Mouse (Mus musculus): ENCODE data around the gene Emilin1. TPM values are rescaled to one million over a fixed set of nuclear protein-coding genes. Genes with fewer than 3 reads are reported as not detected.

Emilin1 gene
- polyA plus RNA-seq, 1 experiment from 2014 or later, result 200 TPM

- no peak for ATAC-seq (ENCODE audit: low read depth)
- peaks cover 9% of the 10 kb centered on the region; the same call in 1 of the 2 replicates for H3K27me3 ChIP-seq (replicated peaks; ENCODE audit: control insufficient read depth, insufficient read depth, low read length)
- DNase-seq (ENCODE audit: low spot score), result no peak
- H3K9me3 ChIP-seq (ENCODE audit: control insufficient read depth, low read length), result no peaks in the 10 kb centered on the region
- WGBS, result 87% methylated on average over 2 of the region's 2 CpGs
- H3K9ac ChIP-seq (ENCODE audit: low read depth, low read length), result no peak overlapping the region
- no peak overlapping the region for H3K27ac ChIP-seq (replicated peaks; ENCODE audit: low read depth, low read length)
- H3K4me2 ChIP-seq (ENCODE audit: low read depth, low read length), result no peak overlapping the region
- H3K4me1 ChIP-seq (ENCODE audit: control insufficient read depth, insufficient read depth, low read length), result no peaks in the 10 kb centered on the region
- no peaks in the 10 kb centered on the region for H3K36me3 ChIP-seq (ENCODE audit: control insufficient read depth, insufficient read depth, low read length)
- H3K4me3 ChIP-seq (ENCODE audit: low read depth, low read length), result no peak overlapping the region
These were observed 29.8 kb downstream of the Emilin1 start for GRCm38 (mm10) chr5:30943004-30943403.

- Histone ChIP-seq H3K36me3 (ENCODE audit: control insufficient read depth, insufficient read depth, low read length) (no peaks in the 10 kb centered on the region), H3K4me1 (ENCODE audit: control insufficient read depth, insufficient read depth, low read length) (peaks cover 6% of the 10 kb centered on the region; the same call in 1 of the 2 replicates), H3K9ac (ENCODE audit: low read depth, low read length) (no peak overlapping the region), H3K4me3 (ENCODE audit: low read depth, low read length) (no peak overlapping the region), H3K27me3 (replicated peaks; ENCODE audit: control insufficient read depth, insufficient read depth, low read length) (peaks cover 9% of the 10 kb centered on the region; the same call in 1 of the 2 replicates), H3K9me3 (ENCODE audit: control insufficient read depth, low read length) (no peaks in the 10 kb centered on the region), H3K4me2 (ENCODE audit: low read depth, low read length) (no peak overlapping the region), H3K27ac (replicated peaks; ENCODE audit: low read depth, low read length) (no peak overlapping the region)
- ATAC-seq (ENCODE audit: low read depth) (no peak), DNase-seq (ENCODE audit: low spot score) (no peak)
- 85% methylated on average over 6 of the region's 6 CpGs for WGBS
These were observed 31.1 kb downstream of the Emilin1 start for GRCm38 (mm10) chr5:30944344-30944743.

DNA sequence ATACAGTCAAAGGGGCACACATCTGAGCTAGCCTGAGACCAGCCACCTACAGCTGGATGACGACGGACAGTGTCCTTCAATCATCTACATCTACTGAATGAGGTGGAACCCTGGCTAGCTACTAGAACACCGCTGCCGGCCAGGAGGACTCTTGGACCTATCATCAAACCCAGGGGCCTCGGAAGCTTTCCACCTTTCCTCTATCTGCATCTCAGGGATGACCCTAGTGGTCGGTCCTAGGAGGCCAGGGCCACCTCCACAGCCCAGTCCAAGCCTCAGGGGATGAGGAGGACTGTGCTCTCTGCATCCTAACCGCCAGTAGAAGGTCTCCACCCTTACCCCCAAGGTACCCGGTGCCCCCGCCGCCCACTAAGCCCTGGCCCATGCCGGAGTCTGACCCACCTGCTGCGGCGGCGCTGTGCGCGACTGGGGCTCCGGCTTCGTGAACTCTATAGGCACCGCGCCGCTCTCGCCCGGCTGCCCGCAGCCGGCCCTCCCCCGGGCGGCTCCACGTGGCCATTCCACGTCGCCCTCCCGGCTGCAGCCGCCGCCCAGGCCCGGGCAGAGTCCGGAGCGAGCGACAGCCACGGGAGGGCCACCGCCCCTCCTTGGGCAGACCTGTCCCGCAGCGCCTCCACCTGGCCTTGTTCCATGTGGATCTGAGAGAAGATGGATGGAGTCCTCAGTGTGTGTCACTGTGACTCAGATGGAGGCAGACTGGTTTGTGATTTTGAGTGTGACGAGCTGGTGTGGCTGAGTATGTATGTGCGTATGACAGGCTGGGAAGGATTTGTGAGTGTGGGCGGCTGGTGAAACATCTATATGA is 32.0 kb downstream of the Emilin1 start, which contains the start of gene Cgref1:
TSS of gene Cgref1 (minus strand) at position 636 of the 826 bp plus-strand sequence.
- Histone ChIP-seq H3K9ac (ENCODE audit: low read depth, low read length) (peak within 1 kb of the TSS; percentile 67), H3K36me3 (ENCODE audit: control insufficient read depth, insufficient read depth, low read length) (no peaks in the 10 kb centered on the region), H3K4me2 (ENCODE audit: low read depth, low read length) (peak within 1 kb of the TSS; percentile 84), H3K4me1 (ENCODE audit: control insufficient read depth, insufficient read depth, low read length) (peaks cover 8% of the 10 kb centered on the region), H3K27ac (replicated peaks; ENCODE audit: low read depth, low read length) (no peak within 1 kb of the TSS), H3K4me3 (ENCODE audit: low read depth, low read length) (peak within 1 kb of the TSS; percentile 47), H3K9me3 (ENCODE audit: control insufficient read depth, low read length) (no peaks in the 10 kb centered on the region), H3K27me3 (replicated peaks; ENCODE audit: control insufficient read depth, insufficient read depth, low read length) (peaks cover 9% of the 10 kb centered on the region; the same call in 1 of the 2 replicates)
- WGBS, result 8% methylated on average over 25 of the region's 44 CpGs
- ATAC-seq (ENCODE audit: low read depth), result peak; percentile 20; the same call in 1 of the 2 replicates
- peak; percentile 75 for DNase-seq (ENCODE audit: low spot score)

- Histone ChIP-seq H3K27me3 (replicated peaks; ENCODE audit: control insufficient read depth, insufficient read depth, low read length) (peaks cover 9% of the 10 kb centered on the region; the same call in 1 of the 2 replicates), H3K9ac (ENCODE audit: low read depth, low read length) (no peak overlapping the region), H3K36me3 (ENCODE audit: control insufficient read depth, insufficient read depth, low read length) (peaks cover 17% of the 10 kb centered on the region), H3K4me3 (ENCODE audit: low read depth, low read length) (no peak overlapping the region), H3K9me3 (ENCODE audit: control insufficient read depth, low read length) (no peaks in the 10 kb centered on the region), H3K4me1 (ENCODE audit: control insufficient read depth, insufficient read depth, low read length) (peaks cover 12% of the 10 kb centered on the region), H3K4me2 (ENCODE audit: low read depth, low read length) (no peak overlapping the region), H3K27ac (replicated peaks; ENCODE audit: low read depth, low read length) (peak overlapping the region; percentile 78; the same call in 1 of the 2 replicates)
- DNase-seq (ENCODE audit: low spot score) (no peak), ATAC-seq (ENCODE audit: low read depth) (no peak)
- WGBS, result 73% methylated on average over 5 of the region's 5 CpGs
These were observed 35.4 kb downstream of the Emilin1 start for GRCm38 (mm10) chr5:30948620-30949019.

GRCm38 (mm10) chr5:30949654-30950326 is 36.6 kb downstream of the Emilin1 start:
- peaks cover 29% of the 10 kb centered on the region for H3K36me3 ChIP-seq (ENCODE audit: control insufficient read depth, insufficient read depth, low read length)
- H3K27me3 ChIP-seq (replicated peaks; ENCODE audit: control insufficient read depth, insufficient read depth, low read length), result peaks cover 8% of the 10 kb centered on the region; the same call in 1 of the 2 replicates
- H3K9me3 ChIP-seq (ENCODE audit: control insufficient read depth, low read length), result no peaks in the 10 kb centered on the region
- H3K4me1 ChIP-seq (ENCODE audit: control insufficient read depth, insufficient read depth, low read length), result peaks cover 12% of the 10 kb centered on the region
- ATAC-seq (ENCODE audit: low read depth), result peak; percentile 91
- peak overlapping the region; percentile 89 for H3K4me2 ChIP-seq (ENCODE audit: low read depth, low read length)
- H3K4me3 ChIP-seq (ENCODE audit: low read depth, low read length), result peak overlapping the region; percentile 55
- H3K9ac ChIP-seq (ENCODE audit: low read depth, low read length), result peak overlapping the region; percentile 60
- under 1% methylated on average over 24 of the region's 31 CpGs for WGBS
- DNase-seq (ENCODE audit: low spot score), result peak; percentile 96
- peak overlapping the region; percentile 78 for H3K27ac ChIP-seq (replicated peaks; ENCODE audit: low read depth, low read length)

- Histone ChIP-seq H3K4me2 (ENCODE audit: low read depth, low read length) (peak overlapping the region; percentile 89), H3K27ac (replicated peaks; ENCODE audit: low read depth, low read length) (peak overlapping the region; percentile 78), H3K4me1 (ENCODE audit: control insufficient read depth, insufficient read depth, low read length) (peaks cover 12% of the 10 kb centered on the region), H3K9me3 (ENCODE audit: control insufficient read depth, low read length) (no peaks in the 10 kb centered on the region), H3K36me3 (ENCODE audit: control insufficient read depth, insufficient read depth, low read length) (peaks cover 35% of the 10 kb centered on the region), H3K9ac (ENCODE audit: low read depth, low read length) (peak overlapping the region; percentile 60), H3K27me3 (replicated peaks; ENCODE audit: control insufficient read depth, insufficient read depth, low read length) (0 out of 2 replicates have a peak, but pooled peaks cover 3% of the 10 kb centered on the region), H3K4me3 (ENCODE audit: low read depth, low read length) (peak overlapping the region; percentile 55)
- ATAC-seq (ENCODE audit: low read depth) (no peak), DNase-seq (ENCODE audit: low spot score) (no peak)
- 49% methylated on average over 4 of the region's 4 CpGs for WGBS
These were observed 37.2 kb downstream of the Emilin1 start for GRCm38 (mm10) chr5:30950451-30950850.

GRCm38 (mm10) chr5:30950922-30951321 is 37.7 kb downstream of the Emilin1 start:
- Histone ChIP-seq H3K27me3 (replicated peaks; ENCODE audit: control insufficient read depth, insufficient read depth, low read length) (0 out of 2 replicates have a peak, but pooled peaks cover 3% of the 10 kb centered on the region), H3K9me3 (ENCODE audit: control insufficient read depth, low read length) (no peaks in the 10 kb centered on the region), H3K9ac (ENCODE audit: low read depth, low read length) (no peak overlapping the region), H3K4me3 (ENCODE audit: low read depth, low read length) (no peak overlapping the region), H3K27ac (replicated peaks; ENCODE audit: low read depth, low read length) (no peak overlapping the region), H3K4me2 (ENCODE audit: low read depth, low read length) (peak overlapping the region; percentile 89), H3K36me3 (ENCODE audit: control insufficient read depth, insufficient read depth, low read length) (peaks cover 40% of the 10 kb centered on the region), H3K4me1 (ENCODE audit: control insufficient read depth, insufficient read depth, low read length) (peaks cover 12% of the 10 kb centered on the region)
- ATAC-seq (ENCODE audit: low read depth) (no peak), DNase-seq (ENCODE audit: low spot score) (no peak)
- 91% methylated on average over 2 of the region's 2 CpGs for WGBS

DNA sequence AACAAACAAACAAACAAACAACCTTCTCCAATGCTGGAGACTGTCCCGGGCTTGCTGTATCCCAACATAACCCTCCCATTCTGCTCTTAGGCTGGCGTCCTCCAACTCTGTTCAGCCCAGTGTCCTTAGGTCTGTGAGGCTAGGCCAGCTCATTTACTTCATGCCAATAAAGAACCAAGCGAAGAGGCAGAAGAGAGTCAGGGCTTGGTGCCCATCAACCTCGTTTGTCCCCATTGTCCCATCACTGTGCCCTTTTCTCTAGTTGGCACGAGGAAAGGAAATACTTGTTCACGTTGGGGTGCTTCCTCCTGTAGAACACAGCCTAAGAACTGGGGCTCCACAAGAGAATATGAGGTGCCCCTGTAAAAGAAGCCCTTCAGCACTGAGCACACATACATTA is 38.5 kb downstream of the Emilin1 start:
- no peaks in the 10 kb centered on the region for H3K27me3 ChIP-seq (replicated peaks; ENCODE audit: control insufficient read depth, insufficient read depth, low read length)
- peaks cover 42% of the 10 kb centered on the region for H3K36me3 ChIP-seq (ENCODE audit: control insufficient read depth, insufficient read depth, low read length)
- H3K9me3 ChIP-seq (ENCODE audit: control insufficient read depth, low read length), result no peaks in the 10 kb centered on the region
- no peak overlapping the region for H3K27ac ChIP-seq (replicated peaks; ENCODE audit: low read depth, low read length)
- no peak overlapping the region for H3K9ac ChIP-seq (ENCODE audit: low read depth, low read length)
- H3K4me1 ChIP-seq (ENCODE audit: control insufficient read depth, insufficient read depth, low read length), result peaks cover 12% of the 10 kb centered on the region
- H3K4me2 ChIP-seq (ENCODE audit: low read depth, low read length), result no peak overlapping the region
- whole genome bisulfite sequencing, result 89% methylated on average over 6 of the region's 6 CpGs
- H3K4me3 ChIP-seq (ENCODE audit: low read depth, low read length), result no peak overlapping the region
- no peak for DNase-seq (ENCODE audit: low spot score)
- ATAC-seq (ENCODE audit: low read depth), result no peak

Measured in embryonic facial prominence, embryonic 14.5 days (tissue).